Mouse (Mus musculus) urinary bladder, adult 18-20 months (tissue): ENCODE data around the gene Zdhhc24.

Experiments used
- DNase-seq, 2 experiments: peaks; one replicate each; pipeline ENCODE4 v3.0.0; 2022; ENCODE audit warnings: low spot score in 2 of 2, mixed read lengths in 2 of 2

The Zdhhc24 gene

DNA sequence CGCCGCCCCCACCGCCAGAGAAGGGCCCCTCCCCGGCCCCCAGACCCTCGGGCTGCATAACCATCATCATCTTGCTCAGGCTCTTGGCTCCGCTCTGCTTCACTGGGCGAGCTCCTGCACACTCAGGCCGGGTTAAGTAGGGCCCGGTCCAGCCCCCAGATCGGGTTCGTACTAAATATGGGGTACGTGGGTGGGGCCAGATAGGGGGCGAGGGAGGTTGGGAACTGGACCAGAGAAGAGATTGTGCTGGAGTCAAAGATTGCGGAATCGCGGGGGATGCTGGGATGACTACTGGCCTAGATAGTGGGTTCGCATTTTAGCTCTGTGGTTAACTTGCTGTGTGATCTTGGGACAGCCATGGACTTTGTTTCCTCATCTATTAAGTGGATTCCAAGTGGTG, 683 bp upstream of the Zdhhc24 start, which contains the start of gene Actn3:
Gene Actn3, minus strand, starts transcription at position 125 of the 400 bp plus-strand sequence.
- DNase-seq = peak; percentile 8 to 59

DNA sequence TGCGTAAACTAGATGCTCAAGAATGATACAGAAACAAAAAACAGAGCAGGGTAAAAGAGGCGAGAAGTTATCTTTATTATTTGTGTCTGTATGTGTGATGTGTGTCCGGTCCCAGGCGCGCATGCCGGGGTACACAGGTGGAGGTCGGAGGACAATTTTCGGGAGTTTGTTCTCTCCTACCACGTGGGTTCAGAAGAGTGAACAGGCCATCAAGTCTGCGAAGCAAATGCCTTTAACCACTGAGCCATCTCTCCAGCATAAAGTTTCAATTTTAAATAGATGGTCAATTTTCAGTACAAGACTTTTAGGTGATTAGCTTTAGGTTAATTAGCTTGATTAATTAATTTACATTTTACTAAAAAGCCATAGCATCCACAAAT, 846 bp downstream of the Zdhhc24 start:
- DNase-seq = no peak

DNA sequence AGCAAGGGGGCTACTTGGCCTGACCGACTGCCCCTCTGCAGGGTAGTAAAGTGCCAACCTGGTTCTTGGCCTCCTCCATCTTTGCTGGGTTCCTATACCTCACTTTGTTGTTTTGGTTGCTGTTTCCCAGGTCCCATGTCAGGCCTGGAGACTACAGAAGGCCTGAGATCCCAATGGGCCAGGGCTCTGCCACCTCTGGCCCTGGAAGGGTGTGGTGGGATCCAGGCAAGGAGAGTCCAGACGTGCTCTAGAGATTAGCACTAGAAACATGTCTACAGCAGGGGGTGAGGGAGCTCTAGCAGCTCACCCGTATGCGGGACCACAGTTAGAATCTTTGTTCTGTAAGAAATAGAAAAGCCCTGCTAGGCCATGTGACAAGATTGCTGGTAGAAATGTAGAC, 5.5 kb downstream of the Zdhhc24 start:
- DNase-seq = no peak

DNA sequence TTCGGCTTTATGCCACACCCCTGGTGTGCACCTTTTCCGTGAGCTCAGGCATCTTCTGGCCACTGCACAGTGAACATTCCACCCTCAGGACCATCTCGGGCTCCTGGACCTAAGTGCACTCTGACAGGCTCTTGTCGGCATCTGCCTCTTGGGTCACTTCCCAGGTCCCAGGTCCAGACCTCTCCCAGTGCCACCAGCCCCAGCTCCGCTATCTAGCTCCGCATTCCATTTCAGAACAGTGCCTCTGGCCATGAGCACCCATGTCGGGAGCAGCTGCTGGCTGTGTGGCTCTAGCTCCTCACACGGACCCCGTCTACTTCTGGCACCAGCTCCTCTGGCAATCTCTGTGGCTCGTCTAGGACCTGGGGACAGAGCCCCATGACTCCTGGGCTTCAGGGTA, 11.3 kb downstream of the Zdhhc24 start:
- no peak for DNase-seq

DNA sequence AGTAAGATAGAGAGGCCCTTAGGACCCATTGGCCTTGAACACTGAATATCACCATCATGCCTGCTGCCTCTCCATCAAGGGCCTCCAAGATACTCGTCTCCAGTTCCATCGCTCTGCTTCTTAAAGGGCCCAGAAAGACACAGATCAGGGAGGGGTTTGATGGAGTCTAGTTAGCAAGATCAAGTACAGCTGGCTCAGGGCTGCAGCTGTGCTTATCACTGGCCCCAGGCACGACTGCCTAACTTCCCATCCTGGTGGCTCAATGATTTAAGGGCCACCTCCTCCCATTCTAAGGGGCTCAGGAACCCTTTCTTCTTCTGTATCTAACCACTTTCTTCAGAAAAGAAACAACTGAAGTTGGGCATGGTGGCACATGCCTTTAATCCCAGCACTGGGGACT, 13.3 kb downstream of the Zdhhc24 start:
- no peak for DNase-seq

DNA sequence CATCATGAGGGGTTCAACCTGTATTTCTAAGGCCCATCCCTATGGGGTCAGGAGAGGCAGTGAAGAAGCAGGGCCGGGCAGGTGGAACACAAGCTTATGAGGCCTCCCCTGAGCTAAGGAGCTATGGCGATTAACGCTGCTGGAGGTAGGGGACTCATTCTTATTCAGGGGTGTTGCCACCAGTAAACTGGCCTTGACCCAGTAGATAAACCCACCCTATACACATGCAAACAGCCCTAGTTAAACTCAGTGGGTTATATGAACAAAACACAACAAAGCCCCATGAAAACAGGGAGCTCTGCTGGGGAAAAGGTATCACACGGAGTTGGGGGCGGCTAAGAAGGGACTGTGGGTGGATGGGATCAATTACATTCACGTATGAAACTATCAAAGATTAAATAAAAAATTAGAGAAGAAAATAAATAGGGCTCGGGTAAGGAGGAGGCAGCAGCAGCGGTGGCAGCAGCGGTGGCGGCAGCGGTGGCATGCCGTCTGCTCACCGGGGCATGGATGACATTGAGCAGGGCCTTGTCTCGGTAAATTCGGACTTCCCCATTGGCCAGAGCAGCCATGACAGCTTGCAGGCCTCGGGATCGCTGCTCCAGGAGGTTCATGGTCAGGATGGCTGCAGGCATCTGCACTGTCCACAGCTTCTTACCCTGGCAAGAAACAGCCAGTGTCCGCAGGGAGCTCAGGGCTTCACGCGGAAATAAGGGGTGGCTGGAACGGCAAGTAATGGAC, 18.5 kb downstream of the Zdhhc24 start:
- no peak for DNase-seq

DNA sequence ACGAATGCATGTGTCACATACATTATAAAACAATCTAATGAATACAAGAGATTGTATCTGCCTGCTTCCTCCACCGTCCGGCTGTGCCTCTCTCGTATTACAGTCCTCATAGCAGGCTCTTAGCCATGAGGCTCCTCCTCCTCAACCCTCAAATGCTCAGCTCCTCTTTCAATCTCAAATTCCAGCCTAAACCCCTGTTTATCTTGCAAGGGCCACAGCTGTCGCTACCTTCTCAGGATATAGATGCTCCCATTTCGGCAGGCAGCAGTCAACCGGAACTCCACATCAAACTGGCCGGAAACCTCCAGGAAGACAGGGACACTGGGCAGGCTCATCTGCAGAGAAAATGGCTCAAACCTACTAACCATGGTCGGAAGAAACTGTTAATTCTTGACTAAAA, 20.5 kb downstream of the Zdhhc24 start:
- no peak for DNase-seq

DNA sequence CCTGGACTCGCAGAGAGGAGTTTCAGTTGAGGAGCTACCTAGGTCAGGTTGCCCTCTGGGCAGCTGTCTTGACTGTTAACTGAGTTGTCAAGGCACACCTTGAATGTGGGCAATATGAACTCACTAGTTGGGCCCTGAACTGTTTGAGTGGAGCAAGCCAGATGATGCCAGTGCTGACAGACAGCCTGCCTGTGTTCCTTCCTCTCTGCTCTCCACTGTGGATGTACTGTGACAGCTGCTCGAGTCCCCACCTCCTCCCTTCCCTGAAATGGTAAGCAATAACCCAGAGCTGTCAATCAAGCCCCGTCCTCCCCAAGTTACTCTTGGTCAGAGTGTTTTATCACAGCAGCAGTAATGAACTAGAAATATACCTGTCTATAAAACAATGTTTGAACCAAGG, 21.4 kb downstream of the Zdhhc24 start:
- DNase-seq = no peak

DNA sequence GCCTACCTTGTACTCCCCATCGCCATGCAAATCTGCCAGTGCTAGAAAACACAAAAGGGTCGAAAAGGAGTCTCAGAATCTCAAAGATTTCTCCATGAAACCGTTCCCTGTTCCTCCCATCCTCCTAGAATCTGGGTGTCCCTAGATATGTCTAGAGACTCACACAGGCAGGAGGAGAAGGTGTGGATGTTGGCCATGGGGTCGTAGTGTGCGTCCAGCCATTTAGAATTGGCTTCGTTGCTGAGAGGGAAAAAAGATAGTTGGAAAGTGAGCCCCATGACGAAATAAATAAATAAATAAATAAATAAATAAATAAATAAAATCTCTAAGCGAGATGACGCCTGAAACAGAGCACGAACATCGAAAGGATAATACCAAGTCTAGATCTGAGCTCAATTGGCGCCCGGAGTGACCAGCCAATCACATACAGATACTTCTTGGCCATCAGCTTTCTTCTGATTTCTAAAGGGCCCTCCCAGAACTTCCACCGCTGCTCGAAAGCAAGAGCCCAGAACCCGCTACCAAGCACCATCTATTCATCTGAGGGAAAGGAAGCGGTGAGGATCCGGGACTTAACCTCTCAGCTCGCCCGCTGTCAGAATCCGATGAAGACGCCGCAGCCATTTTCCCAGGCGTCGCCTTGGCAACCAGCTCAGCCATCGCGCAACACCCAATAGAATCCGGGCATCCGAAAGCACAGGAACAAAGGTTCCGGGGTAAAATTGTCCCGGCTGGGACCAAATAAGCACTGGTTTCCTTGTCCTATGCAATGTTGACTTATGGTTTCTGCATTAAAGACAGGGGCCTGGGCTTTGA, 27.7 kb downstream of the Zdhhc24 start, which contains the start of gene Bbs1:
Gene Bbs1, minus strand, starts transcription at position 650 of the 816 bp plus-strand sequence.
- DNase-seq = peak; percentile 48 to 58

DNA sequence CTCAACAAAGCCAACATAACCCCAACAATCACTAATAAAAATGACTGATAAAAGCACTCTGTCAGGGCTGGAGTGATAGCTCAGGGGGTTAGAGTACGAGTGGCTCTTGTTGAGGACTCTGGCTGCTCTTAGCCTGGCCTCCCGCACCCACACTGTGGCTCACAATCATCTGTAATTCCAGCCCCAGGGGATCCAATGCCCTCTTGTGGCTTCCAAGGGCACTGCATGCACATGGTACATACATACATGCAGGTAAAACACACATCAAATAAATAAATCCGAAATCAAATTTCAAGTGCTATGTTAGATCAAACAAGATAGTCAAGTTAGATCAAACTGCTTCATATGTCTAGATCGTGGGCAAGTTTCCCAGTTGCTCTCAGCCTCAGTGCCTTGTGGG, 29.6 kb downstream of the Zdhhc24 start:
- no peak for DNase-seq

DNA sequence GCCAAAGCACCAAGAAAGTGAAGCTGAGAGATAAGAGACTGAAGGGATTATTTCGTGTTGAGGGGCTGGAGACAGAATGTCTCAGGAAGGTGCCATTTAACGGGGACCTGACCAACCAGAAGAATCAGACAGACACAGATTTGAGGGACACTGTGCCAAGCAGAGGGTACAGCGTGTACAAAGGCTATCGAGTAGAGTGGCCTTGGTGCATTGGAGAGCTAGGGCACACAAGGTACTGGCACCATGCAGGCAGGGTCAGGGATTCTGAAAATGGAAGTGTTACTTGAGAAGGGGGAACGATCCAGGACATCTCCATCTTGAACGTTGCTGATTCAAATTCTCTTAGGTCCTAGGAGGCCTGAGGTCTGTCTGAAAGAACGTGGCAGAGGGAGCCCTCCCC, 30.9 kb downstream of the Zdhhc24 start:
- DNase-seq = no peak

DNA sequence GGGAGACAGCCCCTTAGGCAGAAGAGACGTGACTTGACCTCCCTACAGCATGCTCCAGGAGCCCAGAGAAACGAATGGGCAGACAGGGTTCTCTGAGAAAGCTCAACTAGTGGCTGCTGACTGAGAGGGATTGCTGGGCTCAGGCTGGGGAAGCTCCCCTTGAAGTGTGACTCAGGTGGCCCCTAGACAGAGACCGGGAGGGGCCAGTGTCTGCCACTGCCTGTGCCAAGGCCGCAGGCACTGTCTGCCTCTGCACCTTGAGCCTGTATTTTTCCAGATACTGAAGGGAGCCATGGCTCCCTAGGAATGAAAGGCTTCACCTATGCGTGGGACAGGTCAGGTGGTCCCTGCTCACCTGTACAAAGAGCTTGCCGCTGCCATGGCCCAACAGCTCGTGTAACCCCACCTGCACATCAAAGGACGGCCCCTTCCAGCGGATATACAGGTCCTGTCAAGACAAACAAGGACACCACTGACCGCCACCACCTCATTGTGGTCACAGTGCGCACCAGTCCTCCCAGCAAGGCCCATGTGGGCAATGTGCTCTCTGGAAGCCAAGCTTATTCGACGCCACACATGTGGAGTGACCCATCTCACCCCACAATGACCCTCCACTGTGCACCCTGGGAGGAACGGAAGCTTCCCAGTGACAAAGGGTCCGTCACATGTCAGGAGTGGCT, 37.6 kb downstream of the Zdhhc24 start:
- no peak for DNase-seq

DNA sequence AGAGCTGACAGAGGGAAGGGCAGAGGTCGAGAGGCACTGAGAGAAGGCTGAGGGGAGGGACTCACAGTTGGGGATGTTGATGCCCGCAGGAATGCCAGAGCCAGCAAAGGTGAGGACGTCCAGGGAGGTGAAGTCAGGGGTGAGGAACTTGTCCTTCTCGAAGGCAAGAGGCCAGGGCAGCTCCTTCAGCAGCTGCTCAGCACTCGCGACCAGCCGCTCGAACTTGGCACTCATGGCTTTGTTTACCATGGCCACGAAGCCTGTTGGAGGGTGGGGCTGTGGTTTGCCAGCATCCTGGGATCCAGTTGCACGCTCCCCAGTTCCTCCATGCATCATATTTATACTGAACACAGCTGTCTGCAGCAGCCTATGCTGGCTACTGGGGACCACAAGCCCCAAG, 38.4 kb downstream of the Zdhhc24 start:
- no peak for DNase-seq

DNA sequence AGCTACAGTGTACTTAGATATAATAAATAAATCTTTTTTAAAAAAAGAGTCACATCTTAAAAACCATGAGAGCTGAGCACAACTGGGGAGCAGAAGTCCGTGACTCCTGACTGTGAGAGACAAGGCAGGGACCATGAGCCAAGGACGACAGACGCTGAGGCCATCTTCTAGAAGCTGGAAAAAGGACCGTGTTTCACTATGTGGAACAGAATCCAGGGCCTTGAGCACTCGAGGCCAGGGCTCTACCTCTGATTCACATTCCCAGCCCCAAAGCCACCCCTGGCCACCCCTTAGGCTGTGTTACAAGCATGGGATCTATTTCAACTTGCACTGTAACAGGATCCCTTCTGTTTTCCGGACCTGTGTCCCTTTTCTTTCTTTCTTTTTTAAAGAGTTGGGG, 41.2 kb downstream of the Zdhhc24 start:
- DNase-seq = no peak

DNA sequence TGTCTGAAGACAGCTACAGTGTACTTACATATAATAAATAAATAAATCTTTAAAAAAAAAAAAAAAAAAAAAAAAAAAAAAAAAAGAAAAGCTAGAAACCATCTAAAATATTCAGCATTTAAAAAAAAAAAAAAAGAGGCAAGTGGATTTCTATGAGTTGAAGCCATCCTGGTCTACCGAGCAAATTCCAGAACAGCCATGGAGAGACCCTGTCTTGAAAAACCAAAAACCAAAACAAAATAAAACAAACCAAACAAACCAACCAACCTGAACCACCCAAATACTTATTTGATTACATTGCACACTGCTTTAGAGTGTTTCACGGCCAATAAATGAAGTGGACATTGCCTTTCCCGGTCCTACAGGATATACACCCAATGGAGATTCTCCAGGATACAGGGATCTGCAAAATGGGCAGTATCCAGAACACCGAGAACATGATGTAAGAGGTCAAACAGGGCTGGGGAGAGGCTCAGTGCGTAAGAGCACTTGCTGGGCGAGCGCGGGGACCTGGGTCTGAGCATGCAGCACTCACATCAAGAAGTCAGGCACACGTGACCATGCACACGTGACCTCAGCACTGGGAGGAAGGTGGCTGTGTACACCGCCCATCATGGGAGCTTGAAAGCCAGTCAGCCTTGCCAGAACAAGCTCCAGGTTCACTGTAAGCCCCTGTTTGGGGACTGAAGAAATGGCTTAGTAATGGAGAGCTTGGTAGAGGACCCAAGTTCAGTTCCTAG, 46.8 kb downstream of the Zdhhc24 start:
- no peak for DNase-seq

DNA sequence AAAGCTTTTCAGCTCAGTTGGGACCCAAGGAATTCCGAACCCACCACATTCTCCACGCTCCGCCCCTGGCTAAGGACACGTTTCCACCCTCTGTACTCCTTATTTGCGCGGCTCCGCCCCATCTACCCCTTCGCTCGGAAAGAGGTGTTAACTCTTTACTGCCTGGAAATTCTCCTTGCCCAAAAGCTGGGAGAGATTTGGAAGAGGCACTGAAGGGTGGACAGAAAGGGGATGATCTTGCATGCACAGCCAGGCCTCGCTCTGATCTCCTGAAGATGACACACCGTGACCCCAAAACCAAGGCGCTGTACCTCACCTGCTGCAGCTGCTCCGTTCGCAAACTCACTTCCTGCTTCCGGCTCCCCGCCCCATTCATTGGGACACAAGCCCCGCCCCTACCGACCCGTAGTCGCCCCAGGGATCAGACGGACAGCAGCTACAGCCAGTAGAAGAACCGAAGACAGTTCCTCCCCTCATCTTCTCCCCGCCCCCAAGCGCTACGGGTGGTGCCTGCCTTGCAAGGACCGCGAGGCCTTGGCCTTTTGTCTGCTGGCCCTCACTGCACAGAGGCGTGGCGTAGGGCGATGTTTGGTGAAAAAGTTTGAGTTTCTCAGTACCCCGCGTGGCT, 49.5 kb downstream of the Zdhhc24 start, which contains the start of gene Dpp3:
Gene Dpp3, minus strand, starts transcription at position 384 of the 628 bp plus-strand sequence.
- DNase-seq = peak; percentile 98 to 99

DNA sequence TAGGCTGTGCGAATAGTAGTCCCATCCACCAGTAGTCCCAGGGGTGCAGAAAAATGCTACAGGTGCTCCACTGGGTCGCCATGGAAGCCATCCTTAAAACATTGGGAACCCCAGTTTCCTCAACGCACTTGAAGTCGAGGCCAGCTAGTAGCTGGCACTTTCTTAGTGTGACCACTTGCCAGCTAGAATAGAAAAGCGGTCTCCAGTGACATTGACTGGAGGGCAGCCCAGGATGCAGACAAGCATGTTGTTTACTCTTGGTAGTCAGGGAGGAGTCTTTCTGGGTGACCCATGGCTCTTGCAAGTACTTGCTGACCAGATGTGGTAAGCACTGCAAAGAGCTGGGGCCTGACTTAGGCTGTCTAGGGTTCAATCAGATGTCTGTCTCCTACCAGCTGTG, 50.3 kb downstream of the Zdhhc24 start:
- no peak for DNase-seq
